ENCODE assay signal across 8 mouse cellular contexts in the genomic region with DNA sequence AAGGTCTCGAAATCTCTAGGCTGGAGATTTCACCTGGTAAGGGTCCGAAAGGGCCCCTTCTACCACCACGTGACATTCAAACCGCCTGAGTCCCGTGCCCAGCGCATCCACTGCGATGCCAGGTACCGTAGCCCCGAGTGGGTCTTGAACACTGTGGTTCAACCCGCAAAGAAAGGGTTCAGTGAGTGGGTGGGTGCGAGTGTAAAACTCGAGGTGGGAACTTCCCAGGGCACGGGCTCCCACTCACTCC. TPM values are rescaled to one million over a fixed set of nuclear protein-coding genes. Genes with fewer than 3 reads are reported as not detected.
DNase-seq lines count a peak whose midpoint lies in the region; ATAC-seq and TF ChIP-seq lines count a peak whose summit lies in the region.

No protein-coding gene starts in this region.

- peak overlapping the region; percentile 9 for H3K4me3 ChIP-seq in cerebellum, adult 2 months (replicated peaks; ENCODE audit: insufficient read depth, low read depth, low read length)
- peak overlapping the region; percentile 60 for H3K4me3 ChIP-seq in testis, adult 2 months (ENCODE audit: control insufficient read depth, low read depth, low read length)
- peak overlapping the region; percentile 12 to 46 for H3K4me3 ChIP-seq in liver, embryonic 14.5 days (ENCODE audit: insufficient read depth in 1 of 2, low read depth in 2 of 2, low read length in 2 of 2)

- no peak for TF ChIP-seq POLR2A in cerebellum, adult 2 months (IDR thresholded peaks at IDR 0.05; ENCODE audit: borderline replicate concordance, insufficient read depth, low read length)
- TF ChIP-seq POLR2A in testis, adult 2 months (IDR thresholded peaks at IDR 0.05; ENCODE audit: control insufficient read depth, low read depth, low read length): no peak

- no peak for TF ChIP-seq EP300 in liver, embryonic 14.5 days (IDR thresholded peaks at IDR 0.05; ENCODE audit: low read depth)

- DNase-seq in cerebellum, adult 2 months: no peak
- no peak for DNase-seq in cerebellum, adult 11-12 months
- DNase-seq in testis, postnatal 14 days (ENCODE audit: low spot score): no peak
- no peak for DNase-seq in liver, embryonic 14.5 days (ENCODE audit: low read depth in 3 of 3, low spot score in 3 of 3)
- no peak for DNase-seq in adipocyte (ENCODE audit: low spot score)
- no peak for DNase-seq in right cerebral cortex, adult 2 months (ENCODE audit: low spot score in 2 of 2)
- no peak for DNase-seq in spleen, postnatal 10 days (ENCODE audit: low spot score in 2 of 2)

- no peaks in the 10 kb centered on the region for H3K9me3 ChIP-seq in liver, embryonic 14.5 days (ENCODE audit: control insufficient read depth, low read length)

- ATAC-seq in liver, embryonic 14.5 days (ENCODE audit: insufficient read depth): no peak

- no peaks in the 10 kb centered on the region for H3K36me3 ChIP-seq in testis, adult 2 months (ENCODE audit: control insufficient read depth, insufficient read depth, low read length)
- no peaks in the 10 kb centered on the region for H3K36me3 ChIP-seq in liver, embryonic 14.5 days (replicated peaks; ENCODE audit: control insufficient read depth, insufficient read depth, low read depth)

- no peak overlapping the region for H3K27ac ChIP-seq in cerebellum, adult 2 months (ENCODE audit: insufficient read depth, low read length)
- no peak overlapping the region for H3K27ac ChIP-seq in testis, adult 2 months (ENCODE audit: control insufficient read depth, insufficient read depth, low read depth, low read length)
- no peak overlapping the region for H3K27ac ChIP-seq in liver, embryonic 14.5 days

- H3K4me2 ChIP-seq in liver, embryonic 14.5 days (ENCODE audit: low read depth): peak overlapping the region; percentile 65

- no peak for TF ChIP-seq CTCF in cerebellum, adult 2 months (IDR thresholded peaks at IDR 0.05; ENCODE audit: borderline replicate concordance, insufficient read depth, low read depth, low read length)
- no peak for TF ChIP-seq CTCF in testis, adult 2 months (IDR thresholded peaks at IDR 0.05; ENCODE audit: control insufficient read depth, insufficient read depth, insufficient replicate concordance, low read depth, low read length)
- no peak for TF ChIP-seq CTCF in liver, embryonic 14.5 days (IDR thresholded peaks at IDR 0.05; ENCODE audit: low read depth)

- no peak overlapping the region for H3K9ac ChIP-seq in liver, embryonic 14.5 days (replicated peaks)

- under 1% methylated on average over 13 of the region's 13 CpGs for WGBS in cerebellum, adult 2 months
- 2% methylated on average over 13 of the region's 13 CpGs for WGBS in liver, embryonic 14.5 days (ENCODE audit: insufficient replicate concordance)

- H3K27me3 ChIP-seq in cerebellum, adult 2 months (ENCODE audit: control insufficient read depth, insufficient read depth, low read length): no peaks in the 10 kb centered on the region; the same call in 1 of the 2 replicates
- no peaks in the 10 kb centered on the region; the same call in 1 of the 2 replicates for H3K27me3 ChIP-seq in testis, adult 2 months (ENCODE audit: control insufficient read depth, insufficient read depth, low read length)
- H3K27me3 ChIP-seq in liver, embryonic 14.5 days (ENCODE audit: control insufficient read depth, insufficient read depth, low read length): peaks cover 58% of the 10 kb centered on the region

- no peaks in the 10 kb centered on the region for H3K4me1 ChIP-seq in cerebellum, adult 2 months (ENCODE audit: control insufficient read depth, insufficient read depth, low read length)
- peaks cover 16% of the 10 kb centered on the region for H3K4me1 ChIP-seq in testis, adult 2 months (ENCODE audit: control insufficient read depth, insufficient read depth, low read length)
- H3K4me1 ChIP-seq in liver, embryonic 14.5 days (replicated peaks; ENCODE audit: control insufficient read depth in 2 of 2, insufficient read depth in 2 of 2, low read length in 1 of 2): no peaks in the 10 kb centered on the region

RNA-seq across cellular contexts. Expression of gene F2rl1, which starts 0.7 kb away (rescaled TPM):
- polyA plus RNA-seq in cerebellum, adult 2 months (2012; rRNA removed): 0.13 and 0.29 TPM in 2 replicates
- 0.17 and 1.0 TPM in 2 replicates for polyA plus RNA-seq in testis, adult 2 months (2012; rRNA removed)
- polyA plus RNA-seq in liver, embryonic 14.5 days (2012; rRNA removed): 0.71 and 0.84 TPM in 2 replicates
- polyA plus RNA-seq in liver, embryonic 14.5 days (2014; fragmentation: Nextera tagmentation; extraction: Ambion mirVana): 0.30 and 0.67 TPM in 2 replicates

RNA-seq across cellular contexts. Expression of gene S100z, which starts 45.8 kb away (rescaled TPM):
- polyA plus RNA-seq in cerebellum, adult 2 months (2012; rRNA removed): not detected in 2 replicates
- polyA plus RNA-seq in testis, adult 2 months (2012; rRNA removed): 0.42 and 0.85 TPM in 2 replicates
- not detected in 2 replicates for polyA plus RNA-seq in liver, embryonic 14.5 days (2012; rRNA removed)
- polyA plus RNA-seq in liver, embryonic 14.5 days (2014; fragmentation: Nextera tagmentation; extraction: Ambion mirVana): not detected in 2 replicates

Comparison
In these comparisons a context has a peak if more than half of its experiments do, and no peak if none do; other contexts are left out.
1. H3K4me3 ChIP-seq: peak in every context shown above with its lines; median percentile 60 in testis, adult 2 months; 29 in liver, embryonic 14.5 days; 9 in cerebellum, adult 2 months.